Mouse (Mus musculus): ENCODE results near the gene Gosr1. TPM values are rescaled to one million over a fixed set of nuclear protein-coding genes. Genes with fewer than 3 reads are reported as not detected.
"Not testable (repeated sequence)": the region's sequence is repeated elsewhere in the genome, so short reads cannot be mapped to it uniquely, and the experiment has no call there.

Gene Gosr1
- polyA plus RNA-seq, 3 experiments from 2014 or later = 41.5 to 52.6 (median 52.3) TPM

- peak; percentile 92 for ATAC-seq
Observed at GRCm38 (mm10) chr11:76734560-76734959, 28.8 kb downstream of the Gosr1 start.

GRCm38 (mm10) chr11:76730650-76731049, 32.7 kb downstream of the Gosr1 start:
- ATAC-seq = no peak

GRCm38 (mm10) chr11:76728093-76728492, 35.3 kb downstream of the Gosr1 start:
- ATAC-seq = no peak

GRCm38 (mm10) chr11:76723911-76724310, 39.5 kb downstream of the Gosr1 start:
- no peak for ATAC-seq

GRCm38 (mm10) chr11:76717000-76717399, 46.4 kb downstream of the Gosr1 start:
- ATAC-seq = no peak

- ATAC-seq = no peak
Observed at GRCm38 (mm10) chr11:76709625-76710452, 53.5 kb downstream of the Gosr1 start.

- ATAC-seq = no peak
Observed at GRCm38 (mm10) chr11:76708881-76709280, 54.5 kb downstream of the Gosr1 start.

- ATAC-seq = no peak
Observed at GRCm38 (mm10) chr11:76708066-76708465, 55.3 kb downstream of the Gosr1 start.

- ATAC-seq = no peak
Observed at GRCm38 (mm10) chr11:76707656-76708055, 55.7 kb downstream of the Gosr1 start.

GRCm38 (mm10) chr11:76699626-76700025, 63.8 kb downstream of the Gosr1 start:
- ATAC-seq = no peak

- ATAC-seq = no peak
Observed at GRCm38 (mm10) chr11:76695810-76696209, 67.6 kb downstream of the Gosr1 start.

- no peak for ATAC-seq
Observed at GRCm38 (mm10) chr11:76692096-76692495, 71.3 kb downstream of the Gosr1 start.

GRCm38 (mm10) chr11:76685604-76686003, 77.8 kb downstream of the Gosr1 start:
- no peak for ATAC-seq

- ATAC-seq = not testable (repeated sequence)
Observed at GRCm38 (mm10) chr11:76679508-76679907, 83.9 kb downstream of the Gosr1 start, which contains the start of gene Trarg1. Gene Trarg1, plus strand, starts transcription at chr11:76679808.

Other genes starting within 250 kb of the Gosr1 start
- gene Abr, start 141.3 kb downstream of the Gosr1 start, polyA plus RNA-seq (2017; shearing (Covaris generic)) = 10 to 100 TPM; 14.4 to 17.1 (median 15.4) TPM
- not detected for gene Bhlha9, start 91.1 kb downstream of the Gosr1 start, polyA plus RNA-seq (2017; shearing (Covaris generic))
- gene Trarg1, start 83.8 kb downstream of the Gosr1 start, polyA plus RNA-seq (2017; shearing (Covaris generic)) = under 1 TPM in 1 of 3 experiments, not detected in 2; 0.66 TPM
- 1 to 10 TPM; 3.8 to 5.5 (median 5.5) TPM for gene Cpd, start 83.4 kb upstream of the Gosr1 start, polyA plus RNA-seq (2017; shearing (Covaris generic))
- gene Tmigd1, start 138.6 kb upstream of the Gosr1 start, polyA plus RNA-seq (2017; shearing (Covaris generic)) = 1 to 10 TPM in 2 of 3 experiments, under 1 TPM in 1; 0.42 to 2.8 (median 1.1) TPM
- 100 to 1,000 TPM in 1 of 3 experiments, 10 to 100 TPM in 2; 83.8 to 135 (median 88.1) TPM for gene Blmh, start 161.2 kb upstream of the Gosr1 start, polyA plus RNA-seq (2017; shearing (Covaris generic))
- gene Slc6a4, start 235.0 kb upstream of the Gosr1 start, polyA plus RNA-seq (2017; shearing (Covaris generic)) = not detected

Measured in inflammation-experienced regulatory T-cells, adult 6 months (primary cell).